Mouse (Mus musculus) urinary bladder, postnatal 14 days (tissue): ENCODE measurements at regions not wholly inside any gene's neighbourhood (a gene's known extent, or its start where the extent isn't known, plus 50 kb on each side); places are given as distances from the start of the nearest gene placed in this dataset.

Experiments used
- DNase-seq: peaks from one replicate; pipeline ENCODE4 v3.0.0; 2021; ENCODE audit warnings: low spot score

GRCm38 (mm10) chr11:65495034-65495433, 225.2 kb upstream of the Myocd start:
- DNase-seq, result no peak

GRCm38 (mm10) chr11:65490426-65490825, 220.6 kb upstream of the Myocd start:
- no peak for DNase-seq

- peak; percentile 15 for DNase-seq
Observed at GRCm38 (mm10) chr11:65475821-65476540, 206.2 kb upstream of the Myocd start.

GRCm38 (mm10) chr11:65475302-65475701, 205.5 kb upstream of the Myocd start:
- peak; percentile 52 for DNase-seq

- no peak for DNase-seq
Observed at GRCm38 (mm10) chr11:65469762-65470741, 200.3 kb upstream of the Myocd start.

- DNase-seq, result no peak
Observed at GRCm38 (mm10) chr11:65461044-65461443, 191.3 kb upstream of the Myocd start.

GRCm38 (mm10) chr11:65448436-65448835, 178.6 kb upstream of the Myocd start:
- no peak for DNase-seq

- no peak for DNase-seq
Observed at GRCm38 (mm10) chr11:65443466-65444024, 173.8 kb upstream of the Myocd start.

GRCm38 (mm10) chr11:65435699-65436161, 165.9 kb upstream of the Myocd start:
- DNase-seq, result no peak

GRCm38 (mm10) chr11:65421889-65422288, 152.1 kb upstream of the Myocd start:
- DNase-seq, result no peak

- no peak for DNase-seq
Observed at GRCm38 (mm10) chr11:65408621-65409020, 138.8 kb upstream of the Myocd start.

GRCm38 (mm10) chr11:65402460-65403154, 132.8 kb upstream of the Myocd start:
- no peak for DNase-seq

GRCm38 (mm10) chr11:65389238-65389637, 119.4 kb upstream of the Myocd start:
- DNase-seq, result no peak

GRCm38 (mm10) chr11:65386291-65387061, 116.7 kb upstream of the Myocd start:
- peak; percentile 50 for DNase-seq

GRCm38 (mm10) chr11:65375361-65375760, 105.6 kb upstream of the Myocd start:
- no peak for DNase-seq

GRCm38 (mm10) chr11:65373136-65373535, 103.3 kb upstream of the Myocd start:
- no peak for DNase-seq

- no peak for DNase-seq
Observed at GRCm38 (mm10) chr11:65372309-65372811, 102.6 kb upstream of the Myocd start.

- peak; percentile 64 for DNase-seq
Observed at GRCm38 (mm10) chr11:65367825-65368224, 98.0 kb upstream of the Myocd start.

GRCm38 (mm10) chr11:65366677-65367370, 97.0 kb upstream of the Myocd start:
- peak; percentile 36 for DNase-seq
